Mouse (Mus musculus) lung, postnatal 25 days (tissue): ENCODE results near the gene Nedd8.
A peak's percentile ranks its signal among the peaks of the same experiment; 100 is the strongest.

Experiments used
- DNase-seq: peaks from one replicate; pipeline ENCODE4 v3.0.0; 2022; ENCODE audit warnings: low spot score

The Nedd8 gene

GRCm38 (mm10) chr14:55671833-55672740, at the start of gene Nedd8, which contains the start of gene Gmpr2:
Gene Nedd8, minus strand, starts transcription at chr14:55672124.
Gene Gmpr2, plus strand, starts transcription at chr14:55671941.
- peak; percentile 97 for DNase-seq

DNA sequence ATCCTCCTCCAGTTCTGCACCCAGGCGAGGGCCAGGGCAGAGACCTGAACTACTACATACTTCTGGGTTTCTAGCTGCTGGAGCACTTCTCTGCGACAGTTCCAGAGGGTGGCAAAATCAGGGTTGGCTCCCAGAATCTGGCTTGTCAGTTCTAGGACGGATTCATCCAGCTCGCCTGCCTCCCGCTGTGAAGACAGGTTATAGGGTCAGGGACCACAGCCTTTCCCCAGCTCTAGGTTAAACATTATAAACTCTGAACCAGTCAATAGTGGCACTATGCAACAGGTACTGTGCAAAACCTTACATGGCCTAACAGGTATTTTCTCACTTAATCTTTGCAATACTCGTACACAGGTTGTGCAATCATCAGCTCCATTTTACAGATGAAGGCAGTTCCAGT, 49.2 kb upstream of the Nedd8 start:
- DNase-seq, result no peak

DNA sequence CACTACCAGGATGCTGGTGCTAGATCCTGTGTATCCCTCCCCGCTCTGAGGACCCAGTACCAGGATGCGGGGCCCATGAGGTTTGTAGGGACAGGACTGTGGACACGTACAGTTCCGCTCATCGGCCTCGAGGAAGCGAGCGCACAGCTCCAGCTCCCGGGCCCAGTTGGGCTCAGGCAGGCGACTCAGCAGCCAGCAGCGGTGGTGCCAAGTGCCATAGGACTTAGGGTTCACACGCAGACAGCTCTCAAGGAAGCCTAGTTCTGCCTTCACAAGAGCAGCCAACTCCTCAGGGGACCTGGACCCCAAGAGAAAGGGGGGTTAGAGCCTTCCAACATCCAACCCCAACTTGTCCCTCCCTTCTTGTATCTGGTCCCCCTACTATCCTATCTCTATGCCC, 48.7 kb upstream of the Nedd8 start:
- no peak for DNase-seq

DNA sequence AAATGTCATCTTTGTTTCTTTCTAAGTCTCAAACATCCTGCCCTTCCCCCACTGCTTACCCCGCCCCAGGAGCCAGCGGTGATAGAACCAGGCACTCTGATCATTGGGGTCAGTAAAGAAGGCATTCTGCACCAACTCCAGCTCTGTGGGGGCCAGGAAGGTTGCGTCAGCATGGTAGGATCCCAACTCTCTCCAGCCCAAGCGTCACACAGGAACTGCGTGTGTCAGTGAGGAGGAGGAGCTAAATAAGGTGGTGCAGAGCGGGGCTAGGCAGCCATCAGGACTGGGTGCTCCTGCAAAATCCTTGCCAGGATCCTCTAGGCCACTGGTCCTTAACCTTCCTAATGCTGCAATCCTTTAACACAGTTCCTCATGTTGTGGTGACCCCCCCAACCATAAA, 47.8 kb upstream of the Nedd8 start:
- no peak for DNase-seq

DNA sequence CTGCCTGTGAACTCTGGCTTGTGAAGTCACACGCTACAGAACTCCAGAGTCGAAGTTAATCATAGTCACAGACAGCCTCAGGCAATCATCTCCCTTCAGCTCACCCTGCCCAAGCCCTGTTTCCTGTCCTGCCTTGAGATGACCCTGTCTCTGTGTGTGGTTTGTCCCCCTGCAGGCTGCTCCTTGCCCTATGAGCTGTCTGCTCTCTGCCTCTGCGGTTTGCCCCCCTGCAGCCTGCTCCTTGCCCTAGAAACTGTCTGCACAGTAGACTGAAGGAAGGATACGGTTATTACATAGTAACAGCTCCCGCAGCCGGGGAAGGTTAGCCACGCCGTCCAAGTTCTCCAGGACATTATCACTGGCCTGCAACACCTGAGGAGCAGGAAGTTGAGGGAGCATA, 45.0 kb upstream of the Nedd8 start:
- no peak for DNase-seq

- no peak for DNase-seq
Measured at GRCm38 (mm10) chr14:55716271-55716670, 44.3 kb upstream of the Nedd8 start.

- DNase-seq, result peak; percentile 69
Measured at GRCm38 (mm10) chr14:55714893-55715292, 43.0 kb upstream of the Nedd8 start.

DNA sequence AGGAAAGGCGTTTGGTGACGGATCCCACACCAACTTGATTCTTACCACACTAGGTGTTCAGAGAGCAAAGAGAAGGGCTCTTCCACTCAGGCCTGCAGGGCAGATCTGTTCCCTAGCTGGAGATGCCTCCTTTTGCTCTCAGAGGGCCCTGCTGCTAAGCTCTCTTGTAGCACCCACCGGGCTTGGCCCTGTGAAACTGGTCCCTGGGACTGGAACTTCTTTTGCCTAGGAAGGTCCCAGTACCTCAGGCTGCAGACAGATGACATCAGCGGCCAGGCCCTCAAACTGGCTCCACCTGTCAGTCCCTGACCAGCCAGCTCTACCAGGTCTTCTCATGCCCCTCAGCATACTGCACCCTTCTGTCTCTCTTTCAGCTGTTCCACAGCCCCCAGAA, 41.8 kb upstream of the Nedd8 start, which contains the start of gene Tgm1:
Gene Tgm1 (minus strand): TSS at position 198 of the 394 bp plus-strand sequence.
- DNase-seq, result no peak

DNA sequence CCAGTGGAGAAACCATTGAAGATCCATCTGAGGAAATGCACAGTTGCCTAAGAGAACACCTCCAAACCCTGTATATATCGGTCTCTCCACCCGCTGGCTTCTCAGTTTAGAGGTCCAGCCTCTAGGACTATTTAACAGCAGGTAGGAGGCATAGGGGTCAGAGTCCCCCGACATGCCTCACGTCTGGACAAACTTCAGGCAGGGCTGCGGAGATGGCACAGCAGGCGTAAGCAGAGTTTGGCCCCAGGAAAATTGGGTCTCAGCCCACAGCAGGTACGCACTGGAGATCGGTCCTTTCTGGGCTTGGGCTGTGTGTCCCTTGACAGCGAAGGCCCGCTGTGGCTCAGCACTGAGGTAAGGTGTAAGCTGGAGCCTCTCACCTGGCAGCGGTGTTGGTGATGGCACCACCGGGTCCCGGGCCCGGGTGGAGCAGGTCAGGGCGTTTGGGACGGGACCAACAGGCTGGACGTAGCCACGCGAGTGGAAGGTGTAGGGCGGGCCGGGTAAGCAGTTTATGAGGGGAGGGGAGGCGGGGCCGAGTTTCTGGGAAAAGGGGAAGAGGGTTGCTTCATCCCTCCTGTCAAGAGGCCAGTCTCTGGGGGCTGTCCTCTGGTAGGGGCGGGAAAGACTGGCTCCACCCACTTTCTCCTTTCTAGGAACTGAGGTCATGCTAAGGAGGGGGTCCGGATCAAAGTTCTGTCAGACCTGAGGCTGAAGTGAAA, 41.2 kb upstream of the Nedd8 start:
- peak; percentile 71 for DNase-seq

DNA sequence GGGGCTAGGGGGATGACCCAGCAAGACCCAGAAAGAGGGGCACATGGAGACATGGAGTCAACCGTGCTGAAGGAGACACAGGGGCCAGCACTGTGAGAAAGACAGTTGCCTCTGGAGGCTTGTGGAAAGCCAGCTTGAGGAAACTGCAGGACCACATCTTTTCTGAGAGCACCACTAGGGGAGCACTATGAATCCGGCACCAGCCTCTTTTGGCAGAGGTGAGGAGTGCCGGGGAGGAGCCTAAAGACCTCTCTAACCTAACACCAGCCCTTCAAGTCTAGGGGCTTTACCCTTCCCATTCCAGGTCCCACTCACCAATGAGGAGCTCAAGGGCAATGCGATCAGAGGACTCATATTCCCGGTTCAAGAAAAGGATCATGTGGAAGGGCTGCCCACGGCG, 39.9 kb upstream of the Nedd8 start:
- no peak for DNase-seq

GRCm38 (mm10) chr14:55709509-55709908, 37.6 kb upstream of the Nedd8 start:
- DNase-seq, result no peak

DNA sequence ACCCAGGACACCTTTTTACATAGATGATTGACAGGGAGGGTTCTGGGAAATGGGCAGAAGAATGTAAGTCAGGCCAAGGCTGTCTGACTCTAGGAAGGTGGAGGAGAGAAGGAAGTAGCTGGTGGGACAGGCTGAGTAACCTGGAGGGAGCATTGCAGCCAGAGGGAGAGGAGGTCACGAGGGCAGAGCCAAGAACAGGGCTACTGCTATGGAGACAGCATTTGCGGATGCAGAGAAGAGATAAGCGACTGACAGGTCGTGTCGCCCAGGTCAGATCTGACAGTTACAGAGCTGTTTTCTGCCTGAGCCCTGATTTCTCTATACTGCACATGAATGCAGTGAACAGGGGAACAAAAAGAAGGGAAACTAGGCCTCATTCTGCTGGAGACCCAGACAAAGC, 35.5 kb upstream of the Nedd8 start:
- no peak for DNase-seq

DNA sequence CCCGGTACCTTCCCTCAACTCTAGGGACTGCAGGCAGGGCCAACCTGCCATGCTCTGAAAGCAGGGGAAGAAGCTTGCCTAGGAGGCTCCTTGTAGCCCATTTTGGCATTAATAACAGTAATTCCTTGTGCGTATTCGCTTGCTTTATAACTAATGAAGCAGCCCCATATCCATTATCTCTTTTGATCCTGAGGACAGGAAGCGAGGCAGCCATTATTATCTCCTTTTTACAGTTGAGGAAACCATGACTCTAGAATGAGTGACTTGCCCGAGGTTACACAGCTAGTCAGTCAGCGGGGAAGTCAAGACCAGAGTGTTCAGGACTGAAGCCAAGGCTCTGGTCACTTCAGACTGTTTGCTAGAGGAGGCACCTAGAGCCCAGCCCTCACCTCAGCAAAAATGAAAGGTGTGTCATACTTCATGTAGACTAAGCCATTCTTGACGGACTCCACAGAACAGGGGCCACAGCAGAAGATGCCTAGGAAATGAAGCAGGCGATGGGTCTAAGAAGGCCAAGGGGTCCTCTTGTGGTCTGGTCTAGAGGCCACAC, 34.2 kb upstream of the Nedd8 start:
- DNase-seq, result peak; percentile 39

DNA sequence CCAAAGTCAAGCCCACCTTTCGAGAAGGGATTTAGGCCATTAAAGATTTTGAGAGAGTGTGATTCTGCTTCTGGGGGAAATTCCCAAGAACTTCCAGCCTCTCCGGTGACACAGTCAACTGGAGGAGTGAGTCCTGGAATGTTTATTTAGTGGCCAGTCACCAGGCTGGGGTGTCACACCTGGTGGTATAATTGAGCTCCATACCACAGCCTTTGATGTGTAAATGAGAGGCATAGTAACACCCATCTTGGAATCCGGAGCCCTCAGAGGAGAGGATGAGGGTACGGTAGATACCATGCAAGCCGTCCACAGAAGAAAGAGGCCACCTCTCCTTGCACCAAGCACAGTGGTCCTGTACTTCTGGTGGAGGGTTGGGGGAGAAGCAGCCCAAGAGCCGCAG, 30.8 kb upstream of the Nedd8 start:
- DNase-seq, result no peak

DNA sequence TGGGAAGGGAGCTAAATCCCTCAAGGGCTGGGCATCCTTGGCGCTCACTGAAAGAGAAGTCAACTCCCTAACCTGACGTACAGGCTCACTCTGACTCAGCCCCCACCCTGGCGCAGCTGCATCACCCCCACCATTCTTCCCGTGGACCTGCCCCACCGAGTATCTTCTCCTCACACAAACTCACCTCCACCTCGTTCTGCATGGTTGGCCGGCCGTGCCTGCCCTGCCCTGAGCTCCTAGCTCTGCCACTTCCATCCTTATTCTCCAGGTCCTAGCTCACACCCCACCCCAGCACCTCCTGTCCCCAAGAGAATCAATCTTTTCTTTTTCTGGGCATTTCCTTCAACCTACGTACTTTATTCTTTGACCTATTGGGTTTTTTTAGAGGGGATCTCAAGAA, 29.2 kb upstream of the Nedd8 start:
- no peak for DNase-seq

- no peak for DNase-seq
Measured at GRCm38 (mm10) chr14:55697226-55697625, 25.3 kb upstream of the Nedd8 start.

- no peak for DNase-seq
Measured at GRCm38 (mm10) chr14:55689433-55689832, 17.5 kb upstream of the Nedd8 start.

- DNase-seq, result no peak
Measured at GRCm38 (mm10) chr14:55682118-55682493, 10.2 kb upstream of the Nedd8 start.

DNA sequence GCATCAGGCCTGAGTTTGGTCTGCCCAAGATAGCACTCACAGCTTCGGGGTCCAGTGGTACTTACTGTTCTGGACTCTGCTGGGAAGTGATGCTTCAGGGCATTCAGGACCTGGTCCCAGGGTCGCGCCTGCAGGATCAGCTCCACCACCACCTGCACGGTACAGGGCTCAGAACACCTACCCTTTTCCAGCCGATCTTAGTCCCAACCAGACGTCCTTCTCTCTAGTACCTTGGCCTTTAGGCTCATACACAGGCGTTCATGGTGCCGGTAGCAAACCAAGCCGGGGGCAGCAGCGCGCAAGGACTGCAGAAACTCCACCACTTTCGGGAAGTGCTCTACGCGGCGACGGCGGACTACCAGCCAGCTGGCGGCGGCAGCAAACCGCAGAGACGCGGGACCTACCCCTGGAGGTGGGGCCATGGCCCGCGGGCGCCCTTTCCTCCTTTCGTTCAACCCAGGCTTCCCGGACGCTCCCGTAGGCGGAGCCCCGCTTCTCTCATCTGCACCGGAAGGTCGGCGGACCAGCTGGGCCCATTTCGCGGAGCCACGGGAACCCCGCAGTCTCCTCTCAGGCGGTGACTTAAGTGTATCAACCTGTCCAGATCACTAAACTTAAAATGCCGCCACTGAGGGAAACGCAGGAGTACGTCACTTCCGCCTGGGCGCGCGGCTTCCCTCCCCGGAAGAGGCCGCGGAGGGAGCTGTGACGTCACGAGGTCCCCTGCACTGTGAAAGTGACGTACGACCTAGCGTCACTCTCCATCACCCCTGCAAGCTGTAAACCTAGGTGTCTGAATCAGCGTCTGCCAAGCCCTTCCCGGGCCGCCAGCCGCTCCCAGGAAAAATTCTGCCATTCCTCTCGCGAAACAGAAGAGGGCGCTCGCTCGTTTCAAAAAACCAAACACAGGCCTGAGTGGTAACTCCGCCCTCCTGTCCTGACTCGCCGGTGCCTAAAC, 9.5 kb upstream of the Nedd8 start, which contains the start of gene Tinf2:
Gene Tinf2 (minus strand): TSS at position 661 of the 958 bp plus-strand sequence.
- peak; percentile 94 for DNase-seq

DNA sequence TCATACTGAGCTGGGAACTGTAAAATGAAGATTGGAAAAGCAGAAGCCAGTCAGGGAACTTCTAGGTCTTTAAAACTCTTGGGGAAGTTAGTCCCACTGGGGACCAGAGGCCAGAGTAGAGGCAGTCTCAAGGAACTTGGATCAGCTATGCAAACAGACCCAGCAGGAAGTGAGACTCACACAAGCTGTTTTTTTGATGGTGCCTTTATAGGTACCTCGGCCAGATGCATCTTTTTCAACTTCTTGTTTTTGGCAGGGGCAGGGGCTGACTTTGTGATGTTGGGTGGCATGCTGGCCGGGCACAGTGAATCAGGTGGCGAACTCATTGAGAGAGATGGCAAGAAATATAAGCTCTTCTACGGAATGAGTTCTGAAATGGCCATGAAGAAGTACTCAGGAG, 5.7 kb upstream of the Nedd8 start:
- DNase-seq, result no peak

DNA sequence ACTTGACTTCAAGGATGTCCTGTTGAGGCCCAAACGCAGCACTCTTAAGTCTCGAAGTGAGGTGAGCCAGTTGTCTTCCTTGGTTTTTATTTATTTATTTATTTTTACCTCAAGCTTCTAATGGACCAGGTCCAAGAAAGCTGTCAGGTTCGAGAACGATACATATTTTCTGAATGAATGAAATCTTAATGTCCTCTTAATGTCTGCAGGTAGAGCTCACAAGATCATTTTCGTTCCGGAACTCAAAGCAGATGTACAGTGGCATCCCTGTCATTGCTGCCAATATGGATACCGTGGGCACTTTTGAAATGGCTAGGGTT, 777 bp upstream of the Nedd8 start:
- DNase-seq, result no peak

GRCm38 (mm10) chr14:55671486-55671832, 465 bp downstream of the Nedd8 start:
- no peak for DNase-seq
